Mouse (Mus musculus): ENCODE measurements around the gene Sfpq. TPM values are rescaled to one million over a fixed set of nuclear protein-coding genes. Genes with fewer than 3 reads are reported as not detected.

Gene Sfpq
- total and polyA plus RNA-seq, 3 experiments: 146 to 560 (median 170) TPM

DNA sequence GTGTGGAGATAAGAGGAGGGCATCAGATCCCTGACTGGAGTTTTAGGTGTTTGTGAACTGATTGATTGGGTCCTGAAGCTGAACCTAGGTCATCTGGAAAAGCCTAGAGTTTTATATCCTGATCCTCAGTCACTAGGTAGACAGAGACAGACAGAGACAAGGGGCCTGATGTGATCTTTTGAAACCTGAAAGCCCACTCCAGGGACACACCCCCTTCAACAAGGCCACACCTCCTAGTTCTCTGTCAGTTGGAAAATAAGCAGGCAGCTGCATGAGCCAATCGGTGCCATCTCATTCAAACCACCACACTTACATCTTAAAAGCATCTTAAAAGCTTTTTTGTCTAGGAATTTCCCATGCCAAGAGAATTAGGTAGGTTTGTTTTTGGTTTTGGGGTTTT lies 59.7 kb downstream of the Sfpq start:
- Histone ChIP-seq H3K27me3 (replicated peaks) (no peaks in the 10 kb centered on the region), H3K4me2 (ENCODE audit: insufficient read depth, low read depth, poor library complexity, severe bottlenecking) (no peak overlapping the region), H3K4me3 (replicated peaks in 1 of 3; ENCODE audit: low read depth in 2 of 3, low read length in 2 of 3, poor library complexity in 1 of 3) (no peak overlapping the region), H3K4me1 (ENCODE audit: control insufficient read depth in 1 of 2, insufficient read depth in 2 of 2) (peaks cover 0 to 28% of the 10 kb centered on the region in 2 experiments; a peak in 2 of 4 replicates), H3K9ac (ENCODE audit: insufficient read depth, low read depth) (no peak overlapping the region), H3K9me3 (replicated peaks; ENCODE audit: low read length) (no peaks in the 10 kb centered on the region), H3K27ac (ENCODE audit: insufficient read depth, low read depth) (no peak overlapping the region), H3K36me3 (replicated peaks in 1 of 2; ENCODE audit: control insufficient read depth in 1 of 2, insufficient read depth in 1 of 2, low read length in 1 of 2) (peaks cover 0 to 15% of the 10 kb centered on the region in 2 experiments), H3K79me2 (replicated peaks; ENCODE audit: control insufficient read depth, extremely low read depth, insufficient read depth, poor library complexity, severe bottlenecking) (no peaks in the 10 kb centered on the region)
- TF ChIP-seq EP300 (IDR thresholded peaks at IDR 0.05; ENCODE audit: low read length) (no peak), MXI1 (IDR thresholded peaks at IDR 0.05; ENCODE audit: low read depth, low read length) (no peak), MAFK (IDR thresholded peaks at IDR 0.05; ENCODE audit: insufficient replicate concordance, low read length) (no peak), PAX5 (IDR thresholded peaks at IDR 0.05; ENCODE audit: low read length) (no peak), MYC (IDR thresholded peaks at IDR 0.05; ENCODE audit: low read depth, low read length) (no peak), IRF4 (IDR thresholded peaks at IDR 0.05; ENCODE audit: low read depth, low read length) (no peak), GABPA (IDR thresholded peaks at IDR 0.05; ENCODE audit: insufficient replicate concordance, low read depth, low read length) (no peak), MEF2A (IDR thresholded peaks at IDR 0.05; ENCODE audit: borderline replicate concordance, low read depth, low read length) (no peak), ETS1 (conservative IDR thresholded peaks at IDR 0.05; ENCODE audit: low read depth, low read length) (no peak), ZNF384 (IDR thresholded peaks at IDR 0.05; ENCODE audit: low read depth, low read length) (no peak), SMC3 (IDR thresholded peaks at IDR 0.05; ENCODE audit: low read depth, low read length) (no peak), HCFC1 (IDR thresholded peaks at IDR 0.05; ENCODE audit: low read depth, low read length) (no peak)
- dilution Hi-C loops (cut with MboI; ENCODE audit: extremely low pct_ligation_motif_present, extremely low pct_unique_long_range_greater_than_20kb, low sequenced_read_pairs): no loop called here
- in situ Hi-C loops (cut with MboI; ENCODE audit: low pct_ligation_motif_present, low pct_unique_long_range_greater_than_20kb, low sequenced_read_pairs): no loop called here
- peak; percentile 30 for DNase-seq (ENCODE audit: extremely low read depth)

DNA sequence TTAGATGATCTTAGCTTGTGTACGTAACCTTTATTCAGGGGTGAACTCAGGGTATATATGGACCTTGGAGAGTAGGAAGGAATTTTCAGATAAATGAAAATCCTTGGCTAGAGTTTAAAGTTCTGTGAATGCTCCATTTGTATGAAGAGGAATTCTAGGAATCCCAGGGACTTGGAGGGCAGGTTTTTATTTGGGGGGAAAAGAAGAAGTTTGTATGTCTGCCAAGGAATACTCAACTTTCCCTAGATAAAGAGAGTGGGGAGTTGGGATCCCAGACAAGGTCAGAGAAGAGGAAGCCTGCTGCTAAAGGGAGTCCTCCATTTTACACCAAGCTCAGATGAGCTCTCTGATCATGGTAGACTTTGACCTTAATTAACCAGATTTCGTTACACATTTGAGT lies 62.0 kb downstream of the Sfpq start:
- in situ Hi-C loops (cut with MboI; ENCODE audit: low pct_ligation_motif_present, low pct_unique_long_range_greater_than_20kb, low sequenced_read_pairs) (no loop called here), dilution Hi-C loops (cut with MboI; ENCODE audit: extremely low pct_ligation_motif_present, extremely low pct_unique_long_range_greater_than_20kb, low sequenced_read_pairs) (no loop called here)

More for the DNA sequence above, 62.0 kb downstream of the Sfpq start:
- TF ChIP-seq PAX5 (IDR thresholded peaks at IDR 0.05; ENCODE audit: low read length) (no peak), EP300 (IDR thresholded peaks at IDR 0.05; ENCODE audit: low read length) (no peak), ETS1 (conservative IDR thresholded peaks at IDR 0.05; ENCODE audit: low read depth, low read length) (no peak), CHD1 (IDR thresholded peaks at IDR 0.05; ENCODE audit: low read depth, low read length) (no peak), SIN3A (IDR thresholded peaks at IDR 0.05; ENCODE audit: low read length) (no peak), ZNF384 (IDR thresholded peaks at IDR 0.05; ENCODE audit: low read depth, low read length) (no peak), MAX (IDR thresholded peaks at IDR 0.05; ENCODE audit: low read length) (no peak), JUN (IDR thresholded peaks at IDR 0.05; ENCODE audit: insufficient read depth, low read depth, low read length) (no peak), CTCF (conservative IDR thresholded peaks at IDR 0.05 in 1 of 2, IDR thresholded peaks at IDR 0.05 in 1 of 2; ENCODE audit: low read depth in 2 of 2, low read length in 2 of 2) (no peak), BHLHE40 (IDR thresholded peaks at IDR 0.05; ENCODE audit: low read depth, low read length) (no peak), KAT2A (IDR thresholded peaks at IDR 0.05; ENCODE audit: insufficient replicate concordance, low read length) (no peak), JUND (conservative IDR thresholded peaks at IDR 0.05; ENCODE audit: low read depth, low read length) (no peak)
- no peak overlapping the region for H3K4me3 ChIP-seq (replicated peaks in 1 of 3; ENCODE audit: low read depth in 2 of 3, low read length in 2 of 3, poor library complexity in 1 of 3)
- peaks cover 0 to 20% of the 10 kb centered on the region in 2 experiments for H3K36me3 ChIP-seq (replicated peaks in 1 of 2; ENCODE audit: control insufficient read depth in 1 of 2, insufficient read depth in 1 of 2, low read length in 1 of 2)
- DNase-seq (ENCODE audit: extremely low read depth): no peak
- H3K4me1 ChIP-seq (ENCODE audit: control insufficient read depth in 1 of 2, insufficient read depth in 2 of 2): peaks cover 0 to 24% of the 10 kb centered on the region in 2 experiments; a peak in 2 of 4 replicates
- H3K9me3 ChIP-seq (replicated peaks; ENCODE audit: low read length): no peaks in the 10 kb centered on the region
- H3K79me2 ChIP-seq (replicated peaks; ENCODE audit: control insufficient read depth, extremely low read depth, insufficient read depth, poor library complexity, severe bottlenecking): no peaks in the 10 kb centered on the region
- no peaks in the 10 kb centered on the region for H3K27me3 ChIP-seq (replicated peaks)
- H3K9ac ChIP-seq (ENCODE audit: insufficient read depth, low read depth): no peak overlapping the region
- no peak overlapping the region for H3K27ac ChIP-seq (ENCODE audit: insufficient read depth, low read depth)
- H3K4me2 ChIP-seq (ENCODE audit: insufficient read depth, low read depth, poor library complexity, severe bottlenecking): no peak overlapping the region
